Mouse (Mus musculus) heart, postnatal 10 days (tissue): ENCODE measurements at regions not wholly inside any gene's neighbourhood (a gene's known extent, or its start where the extent isn't known, plus 50 kb on each side); places are given as distances from the start of the nearest gene placed in this dataset.
A peak's percentile ranks its signal among the peaks of the same experiment; 100 is the strongest.
"Not testable (repeated sequence)": the region's sequence is repeated elsewhere in the genome, so short reads cannot be mapped to it uniquely, and the experiment has no call there.

Source experiments
- DNase-seq, 2 experiments: peaks; one replicate each; pipeline ENCODE4 v3.0.0; 2021
- intact Hi-C: fragments of 180-260 bp; cut with DNase I; formaldehyde crosslinking; loops from one replicate; pipeline ENCODE4 v1.15.1; 2025

- intact Hi-C loops, result no loop called here
- no peak for DNase-seq
Observed at GRCm38 (mm10) chr6:41225382-41225781, 76.7 kb upstream of the Try4 start.

- intact Hi-C loops, result no loop called here
- DNase-seq, result no peak
Observed at GRCm38 (mm10) chr6:41218415-41218814, 83.7 kb upstream of the Try4 start.

- intact Hi-C loops, result no loop called here
- no peak for DNase-seq
Observed at GRCm38 (mm10) chr6:41215857-41216256, 86.2 kb upstream of the Try4 start.

- intact Hi-C loops, result no loop called here
Observed at GRCm38 (mm10) chr6:41205864-41206263, 96.2 kb upstream of the Try4 start.

GRCm38 (mm10) chr6:41202882-41203281 lies 99.2 kb upstream of the Try4 start:
- intact Hi-C loops, result no loop called here
- no peak for DNase-seq

More at GRCm38 (mm10) chr6:41205864-41206263, 96.2 kb upstream of the Try4 start:
- DNase-seq, result no peak

GRCm38 (mm10) chr6:41202302-41202701 lies 99.8 kb upstream of the Try4 start:
- no peak for DNase-seq
- intact Hi-C loops, result no loop called here

- intact Hi-C loops, result no loop called here
- DNase-seq, result no peak
Observed at GRCm38 (mm10) chr6:41194464-41194863, 107.6 kb upstream of the Try4 start.

GRCm38 (mm10) chr6:41191734-41192326 lies 110.2 kb upstream of the Try4 start:
- no peak for DNase-seq
- intact Hi-C loops, result no loop called here

- intact Hi-C loops, result no loop called here
- DNase-seq, result no peak
Observed at GRCm38 (mm10) chr6:41188910-41189309, 113.2 kb upstream of the Try4 start.

- DNase-seq, result no peak
Observed at GRCm38 (mm10) chr6:41187966-41188365, 114.1 kb upstream of the Try4 start.

GRCm38 (mm10) chr6:41178896-41179295 lies 123.2 kb upstream of the Try4 start:
- intact Hi-C loops, result no loop called here
- DNase-seq, result no peak

More at GRCm38 (mm10) chr6:41187966-41188365, 114.1 kb upstream of the Try4 start:
- intact Hi-C loops, result no loop called here

GRCm38 (mm10) chr6:41178019-41178418 lies 124.0 kb upstream of the Try4 start:
- intact Hi-C loops, result no loop called here
- DNase-seq, result no peak

GRCm38 (mm10) chr6:41177152-41177551 lies 124.9 kb upstream of the Try4 start:
- intact Hi-C loops, result no loop called here
- DNase-seq, result no peak

GRCm38 (mm10) chr6:41176034-41176433 lies 126.0 kb upstream of the Try4 start:
- intact Hi-C loops, result no loop called here
- no peak for DNase-seq

GRCm38 (mm10) chr6:41163491-41163890 lies 128.2 kb upstream of the 2210010C04Rik start:
- intact Hi-C loops, result no loop called here
- DNase-seq, result no peak

GRCm38 (mm10) chr6:41161693-41162092 lies 126.4 kb upstream of the 2210010C04Rik start:
- intact Hi-C loops, result no loop called here
- DNase-seq, result no peak

GRCm38 (mm10) chr6:41152101-41152500 lies 116.8 kb upstream of the 2210010C04Rik start:
- no peak for DNase-seq
- intact Hi-C loops, result no loop called here

- intact Hi-C loops, result no loop called here
- DNase-seq, result no peak
Observed at GRCm38 (mm10) chr6:41151542-41151941, 116.2 kb upstream of the 2210010C04Rik start.

GRCm38 (mm10) chr6:41140916-41141315 lies 105.6 kb upstream of the 2210010C04Rik start:
- DNase-seq, result no peak
- intact Hi-C loops, result no loop called here

- DNase-seq, result not testable (repeated sequence)
- intact Hi-C loops, result loop anchor here (5.0 kb wide), 1 partner anchor 395 kb away; no protein-coding TSS in a partner anchor
Observed at GRCm38 (mm10) chr6:41137401-41137777, 102.1 kb upstream of the 2210010C04Rik start.

- intact Hi-C loops, result loop anchor here (5.0 kb wide), 1 partner anchor 395 kb away; no protein-coding TSS in a partner anchor
Observed at GRCm38 (mm10) chr6:41136717-41137400, 101.5 kb upstream of the 2210010C04Rik start.

GRCm38 (mm10) chr6:41135160-41135559 lies 99.9 kb upstream of the 2210010C04Rik start:
- intact Hi-C loops, result loop anchor here (5.0 kb wide), 1 partner anchor 397 kb away; no protein-coding TSS in a partner anchor
- no peak for DNase-seq

More at GRCm38 (mm10) chr6:41136717-41137400, 101.5 kb upstream of the 2210010C04Rik start:
- peak; percentile 35 to 66 for DNase-seq
